Mouse (Mus musculus): ENCODE measurements at regions not wholly inside any gene's neighbourhood (a gene's known extent, or its start where the extent isn't known, plus 50 kb on each side); places are given as distances from the start of the nearest gene placed in this dataset.

GRCm38 (mm10) chr8:11909146-11909545, 68.9 kb downstream of the Tex29 start:
- DNase-seq = no peak

- no peak for DNase-seq
These were observed 71.6 kb downstream of the Tex29 start for GRCm38 (mm10) chr8:11911639-11912450.

GRCm38 (mm10) chr8:11912451-11913128, 72.3 kb downstream of the Tex29 start:
- no peak for DNase-seq

- no peak for DNase-seq
These were observed 73.0 kb downstream of the Tex29 start for GRCm38 (mm10) chr8:11913129-11913900.

- DNase-seq = no peak
These were observed 73.9 kb downstream of the Tex29 start for GRCm38 (mm10) chr8:11914131-11914530.

- no peak for DNase-seq
These were observed 74.6 kb downstream of the Tex29 start for GRCm38 (mm10) chr8:11914681-11915474.

- DNase-seq = no peak
These were observed 75.4 kb downstream of the Tex29 start for GRCm38 (mm10) chr8:11915721-11916120.

- no peak for DNase-seq
These were observed 79.6 kb downstream of the Tex29 start for GRCm38 (mm10) chr8:11919876-11920275.

- DNase-seq = no peak
These were observed 82.8 kb downstream of the Tex29 start for GRCm38 (mm10) chr8:11923115-11923514.

- peak; percentile 63 for DNase-seq
These were observed 83.9 kb downstream of the Tex29 start for GRCm38 (mm10) chr8:11924165-11924564.

- DNase-seq = no peak
These were observed 102.6 kb downstream of the Tex29 start for GRCm38 (mm10) chr8:11942892-11943332.

GRCm38 (mm10) chr8:11947766-11948165, 107.5 kb downstream of the Tex29 start:
- DNase-seq = no peak

- DNase-seq = no peak
These were observed 116.0 kb downstream of the Tex29 start for GRCm38 (mm10) chr8:11956268-11956667.

GRCm38 (mm10) chr8:11957046-11957783, 116.9 kb downstream of the Tex29 start:
- no peak for DNase-seq

- DNase-seq = no peak
These were observed 117.9 kb downstream of the Tex29 start for GRCm38 (mm10) chr8:11958176-11958575.

- no peak for DNase-seq
These were observed 119.2 kb downstream of the Tex29 start for GRCm38 (mm10) chr8:11959466-11959865.

GRCm38 (mm10) chr8:11963575-11963974, 123.3 kb downstream of the Tex29 start:
- DNase-seq = no peak

GRCm38 (mm10) chr8:11967670-11968069, 127.4 kb downstream of the Tex29 start:
- no peak for DNase-seq

- no peak for DNase-seq
These were observed 130.2 kb downstream of the Tex29 start for GRCm38 (mm10) chr8:11970515-11970914.

GRCm38 (mm10) chr8:11973436-11973835, 133.2 kb downstream of the Tex29 start:
- no peak for DNase-seq

GRCm38 (mm10) chr8:11977121-11977520, 136.8 kb downstream of the Tex29 start:
- DNase-seq = no peak

- DNase-seq = no peak
These were observed 138.8 kb downstream of the Tex29 start for GRCm38 (mm10) chr8:11979056-11979455.
